Mouse (Mus musculus) C2C12 (cell line): ENCODE measurements around the gene Spag5. TPM values are rescaled to one million over a fixed set of nuclear protein-coding genes. Genes with fewer than 3 reads are reported as not detected.
"Not testable (repeated sequence)": the region's sequence is repeated elsewhere in the genome, so short reads cannot be mapped to it uniquely, and the experiment has no call there.

ENCODE experiments used
- H3K27me3 ChIP-seq: one replicate; pipeline ENCODE4 v1.6.1; 2011; ENCODE audit not compliant: control insufficient read depth, insufficient read depth, insufficient read length
- H3K36me3 ChIP-seq: one replicate; pipeline ENCODE4 v1.6.1; 2011; ENCODE audit not compliant: control insufficient read depth, insufficient read depth
- H3K4me3 ChIP-seq: one replicate; pipeline ENCODE4 v1.5.1; 2011; ENCODE audit warnings: mild to moderate bottlenecking, control low read depth; ENCODE audit not compliant: poor library complexity, insufficient read depth, severe bottlenecking
- H3K79me2 ChIP-seq: one replicate; pipeline ENCODE4 v1.6.1; 2011; ENCODE audit not compliant: control insufficient read depth, insufficient read depth
- H3K79me3 ChIP-seq: one replicate; pipeline ENCODE4 v1.6.1; 2011; ENCODE audit warnings: low read depth, control low read depth
- H3ac ChIP-seq: one replicate; pipeline ENCODE3; 2011; ENCODE audit warnings: low read depth; ENCODE audit not compliant: control insufficient read depth, insufficient read length
- CEBPB ChIP-seq: IDR thresholded peaks from one replicate; pipeline ENCODE4 v1.6.1; 2011; ENCODE audit warnings: low read depth, mild to moderate bottlenecking, control low read depth, moderate library complexity
- CTCF ChIP-seq: IDR thresholded peaks from one replicate; pipeline ENCODE4 v1.5.1; 2011; ENCODE audit not compliant: control insufficient read depth, insufficient read depth, insufficient read length
- FOSL1 ChIP-seq: IDR thresholded peaks from one replicate; pipeline ENCODE4 v1.8.0; 2011; ENCODE audit warnings: mild to moderate bottlenecking, low read length; ENCODE audit not compliant: poor library complexity, insufficient read depth, severe bottlenecking
- MAX ChIP-seq: IDR thresholded peaks from one replicate; pipeline ENCODE4 v1.6.1; 2011; ENCODE audit warnings: mild to moderate bottlenecking, control low read depth
- MYOD1 ChIP-seq: IDR thresholded peaks from one replicate; pipeline ENCODE4 v1.6.1; 2011; ENCODE audit warnings: low read depth; ENCODE audit not compliant: control insufficient read depth, insufficient read length
- MYOG ChIP-seq: IDR thresholded peaks from one replicate; pipeline ENCODE4 v1.6.1; 2011; ENCODE audit not compliant: control insufficient read depth, insufficient read length; ENCODE audit errors: extremely low read depth
- USF1 ChIP-seq: IDR thresholded peaks from one replicate; pipeline ENCODE4 v1.6.1; 2011; ENCODE audit warnings: low read depth, mild to moderate bottlenecking, control low read depth, moderate library complexity
- polyA plus RNA-seq: library from polyadenylated mRNA; unstranded; fragments of >200 nt; fragmentation: generic; extraction: Trizol; gene quantifications from one replicate; pipeline ENCODE4 v1.2.1, GENCODE M21; 2012; ENCODE audit warnings: missing spikeins

Spag5 gene
- polyA plus RNA-seq, 1 experiment: 33.1 TPM

- Histone ChIP-seq H3K27me3 (no peaks in the 10 kb centered on the region), H3K4me3 (no peak overlapping the region), H3K36me3 (peaks cover 99% of the 10 kb centered on the region), H3ac (no peak overlapping the region), H3K79me3 (peaks cover 2% of the 10 kb centered on the region), H3K79me2 (peaks cover 21% of the 10 kb centered on the region)
- no peak for TF ChIP-seq MYOD1
- TF ChIP-seq MAX: no peak
- TF ChIP-seq CEBPB: no peak
- TF ChIP-seq MYOG: no peak
These were observed 29.3 kb upstream of the Spag5 start for GRCm38 (mm10) chr11:78271986-78272385.

GRCm38 (mm10) chr11:78275596-78275995 is 25.7 kb upstream of the Spag5 start:
- Histone ChIP-seq H3ac (no peak overlapping the region), H3K79me3 (peaks cover 2% of the 10 kb centered on the region), H3K79me2 (peaks cover 21% of the 10 kb centered on the region), H3K4me3 (no peak overlapping the region), H3K36me3 (peaks cover 98% of the 10 kb centered on the region), H3K27me3 (no peaks in the 10 kb centered on the region)
- no peak for TF ChIP-seq CEBPB
- TF ChIP-seq FOSL1: no peak
- TF ChIP-seq MAX: no peak
- TF ChIP-seq MYOD1: no peak
- no peak for TF ChIP-seq USF1
- no peak for TF ChIP-seq MYOG
- no peak for TF ChIP-seq CTCF

GRCm38 (mm10) chr11:78276169-78276568 is 25.2 kb upstream of the Spag5 start:
- peaks cover 21% of the 10 kb centered on the region for H3K79me2 ChIP-seq
- H3K4me3 ChIP-seq, H3K27me3 ChIP-seq, H3K79me3 ChIP-seq, H3ac ChIP-seq: not testable (repeated sequence)
- peaks cover 98% of the 10 kb centered on the region for H3K36me3 ChIP-seq

- H3K79me2 ChIP-seq: no peaks in the 10 kb centered on the region
- H3K27me3 ChIP-seq: no peaks in the 10 kb centered on the region
- TF ChIP-seq MYOG: no peak
- no peak overlapping the region for H3K4me3 ChIP-seq
- peaks cover 98% of the 10 kb centered on the region for H3K36me3 ChIP-seq
- H3K79me3 ChIP-seq: no peaks in the 10 kb centered on the region
- no peak overlapping the region for H3ac ChIP-seq
These were observed 22.5 kb upstream of the Spag5 start for GRCm38 (mm10) chr11:78278853-78279252.

GRCm38 (mm10) chr11:78279586-78279985 is 21.7 kb upstream of the Spag5 start:
- Histone ChIP-seq H3ac (no peak overlapping the region), H3K79me2 (no peaks in the 10 kb centered on the region), H3K27me3 (no peaks in the 10 kb centered on the region), H3K4me3 (no peak overlapping the region), H3K79me3 (no peaks in the 10 kb centered on the region), H3K36me3 (peaks cover 98% of the 10 kb centered on the region)
- TF ChIP-seq CTCF (no peak), FOSL1 (no peak), CEBPB (no peak), MYOG (no peak), USF1 (no peak), MYOD1 (no peak)

- TF ChIP-seq FOSL1: no peak
- TF ChIP-seq CTCF: no peak
- TF ChIP-seq MYOG: no peak
- no peak for TF ChIP-seq USF1
- no peak for TF ChIP-seq MYOD1
- TF ChIP-seq MAX: no peak
- no peak for TF ChIP-seq CEBPB
- no peaks in the 10 kb centered on the region for H3K79me2 ChIP-seq
- no peaks in the 10 kb centered on the region for H3K27me3 ChIP-seq
- H3K4me3 ChIP-seq: no peak overlapping the region
- no peak overlapping the region for H3ac ChIP-seq
- peaks cover 87% of the 10 kb centered on the region for H3K36me3 ChIP-seq
- H3K79me3 ChIP-seq: no peaks in the 10 kb centered on the region
These were observed 12.1 kb upstream of the Spag5 start for GRCm38 (mm10) chr11:78289146-78289763.

GRCm38 (mm10) chr11:78290654-78291053 is 10.7 kb upstream of the Spag5 start, which contains the start of gene BC030499:
BC030499 (plus strand) TSS chr11:78290841.
- TF ChIP-seq MYOG (no peak), MAX (no peak), MYOD1 (no peak), CTCF (no peak), CEBPB (no peak), USF1 (no peak), FOSL1 (no peak)
- H3K79me2 ChIP-seq: no peaks in the 10 kb centered on the region
- H3K4me3 ChIP-seq: no peak within 1 kb of the TSS
- H3ac ChIP-seq: no peak within 1 kb of the TSS
- peaks cover 84% of the 10 kb centered on the region for H3K36me3 ChIP-seq
- H3K79me3 ChIP-seq: no peaks in the 10 kb centered on the region
- no peaks in the 10 kb centered on the region for H3K27me3 ChIP-seq
